Comparison of ENCODE assay signal across 26 mouse cellular contexts in the genomic region with DNA sequence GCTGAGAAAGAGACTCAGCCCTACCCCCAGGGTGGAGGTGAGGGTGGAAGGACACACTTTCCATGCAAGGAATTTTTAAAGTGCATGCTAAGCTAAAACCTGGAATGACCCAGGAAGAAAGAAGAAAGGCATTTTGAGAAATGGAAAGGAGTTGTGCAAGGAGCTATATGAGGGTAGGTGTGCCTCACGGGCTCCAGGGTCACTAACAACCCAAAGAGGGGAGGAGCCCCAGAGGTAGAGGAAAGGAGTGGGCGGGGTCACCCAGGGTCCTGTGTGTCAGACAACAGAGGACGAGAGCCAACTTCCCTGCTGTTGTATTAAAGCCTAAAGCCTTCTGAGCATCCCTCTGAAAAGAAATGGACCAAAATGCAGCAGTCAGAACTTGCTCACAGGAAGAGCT. TPM values are rescaled to one million over a fixed set of nuclear protein-coding genes. Genes with fewer than 3 reads are reported as not detected.
DNase-seq lines count a peak whose midpoint lies in the region; ATAC-seq and TF ChIP-seq lines count a peak whose summit lies in the region.
"Had no signal": no experiment of that assay in that cellular context is flagged by ENCODE, and none has a peak within 500 bp of the region (broad histone marks: within the 10 kb centered on the region; RNA-seq: fewer than 3 reads in every experiment).

No protein-coding gene starts in this region.

- no peaks in the 10 kb centered on the region for H3K4me1 ChIP-seq in intestine, embryonic 15.5 days (replicated peaks)
- H3K4me1 ChIP-seq in intestine, postnatal 0 days (replicated peaks; ENCODE audit: control insufficient read depth, insufficient read depth, low read length), result no peaks in the 10 kb centered on the region
- H3K4me1 ChIP-seq: embryonic facial prominence, embryonic 10.5 days; embryonic facial prominence, embryonic 12.5 days; forebrain, embryonic 13.5 days; forebrain, embryonic 15.5 days had no signal

- peak; percentile 45 for DNase-seq in thymus, postnatal 14 days
- no peak for DNase-seq in thymus, postnatal 10 days (ENCODE audit: low spot score in 2 of 2)
- DNase-seq in ZHBTc4 (ENCODE audit: low read depth, low spot score), result peak; percentile 4
- no peak for DNase-seq in gastrocnemius, postnatal 14 days
- no peak for DNase-seq in heart, adult 9 months (ENCODE audit: low spot score in 2 of 2)
- DNase-seq: adrenal gland, adult 2 months; adrenal gland, postnatal 10 days; adrenal gland, postnatal 25 days; B cell, adult 2 months; cerebellum, adult 11 months; cerebellum, adult 18-20 months; cerebellum, adult 8-10 months; cerebellum, adult 9-11 months; cerebellum, postnatal 14 days; cerebellum, postnatal 36 days had no signal

- no peaks in the 10 kb centered on the region for H3K27me3 ChIP-seq in intestine, embryonic 15.5 days (replicated peaks)
- H3K27me3 ChIP-seq in intestine, postnatal 0 days (replicated peaks; ENCODE audit: control insufficient read depth, insufficient read depth, low read length), result no peaks in the 10 kb centered on the region
- H3K27me3 ChIP-seq: embryonic facial prominence, embryonic 12.5 days; forebrain, embryonic 13.5 days; forebrain, embryonic 15.5 days had no signal

- no peak overlapping the region for H3K4me2 ChIP-seq in intestine, embryonic 15.5 days (replicated peaks)
- H3K4me2 ChIP-seq in intestine, postnatal 0 days (replicated peaks; ENCODE audit: low read depth), result no peak overlapping the region
- H3K4me2 ChIP-seq: embryonic facial prominence, embryonic 12.5 days; forebrain, embryonic 13.5 days; forebrain, embryonic 15.5 days had no signal

- no peak overlapping the region for H3K27ac ChIP-seq in intestine, embryonic 15.5 days
- no peak overlapping the region for H3K27ac ChIP-seq in intestine, postnatal 0 days (ENCODE audit: low read depth, low read length)
- H3K27ac ChIP-seq: embryonic facial prominence, embryonic 10.5 days; embryonic facial prominence, embryonic 12.5 days; forebrain, embryonic 13.5 days; forebrain, embryonic 15.5 days had no signal

- no peak overlapping the region for H3K4me3 ChIP-seq in intestine, embryonic 15.5 days (replicated peaks)
- H3K4me3 ChIP-seq in intestine, postnatal 0 days (ENCODE audit: low read depth, low read length), result no peak overlapping the region
- H3K4me3 ChIP-seq: embryonic facial prominence, embryonic 10.5 days; embryonic facial prominence, embryonic 12.5 days; forebrain, embryonic 13.5 days; forebrain, embryonic 15.5 days had no signal

- no peak overlapping the region for H3K9ac ChIP-seq in intestine, embryonic 15.5 days
- H3K9ac ChIP-seq in intestine, postnatal 0 days (ENCODE audit: low read depth, low read length), result no peak overlapping the region
- H3K9ac ChIP-seq: embryonic facial prominence, embryonic 12.5 days; forebrain, embryonic 13.5 days; forebrain, embryonic 15.5 days had no signal

- TF ChIP-seq CTCF in intestine, postnatal 0 days (IDR thresholded peaks at IDR 0.05; ENCODE audit: low read depth), result no peak

- no peaks in the 10 kb centered on the region for H3K36me3 ChIP-seq in intestine, embryonic 15.5 days
- H3K36me3 ChIP-seq in intestine, postnatal 0 days (ENCODE audit: control insufficient read depth, insufficient read depth), result no peaks in the 10 kb centered on the region
- H3K36me3 ChIP-seq: embryonic facial prominence, embryonic 10.5 days; embryonic facial prominence, embryonic 12.5 days; forebrain, embryonic 15.5 days; G1E had no signal

- peak; percentile 55; the same call in 1 of the 2 replicates for ATAC-seq in intestine, embryonic 15.5 days
- no peak for ATAC-seq in intestine, postnatal 0 days
- peak; percentile 37; the same call in 1 of the 2 replicates for ATAC-seq in megakaryocyte progenitor cell, adult 5-6 weeks (replicated peaks; ENCODE audit: poor library complexity)
- ATAC-seq: CD4-positive, CD25-positive, alpha-beta regulatory T cell, adult 4 months; forebrain, embryonic 13.5 days; forebrain, embryonic 15.5 days; Patski had no signal

- H3K9me3 ChIP-seq in intestine, embryonic 15.5 days, result no peaks in the 10 kb centered on the region
- no peaks in the 10 kb centered on the region for H3K9me3 ChIP-seq in intestine, postnatal 0 days (ENCODE audit: control insufficient read depth)
- H3K9me3 ChIP-seq: embryonic facial prominence, embryonic 10.5 days; embryonic facial prominence, embryonic 12.5 days; forebrain, embryonic 13.5 days; forebrain, embryonic 15.5 days; G1E had no signal

- WGBS in intestine, embryonic 15.5 days, result 51% methylated on average over 3 of the region's 3 CpGs
- 29% methylated on average over 3 of the region's 3 CpGs for WGBS in intestine, postnatal 0 days

- intact Hi-C loops in gastrocnemius, postnatal 14 days (cut with DNase I; ENCODE audit: low total_unique reads), result no loop called here

RNA-seq across cellular contexts. Expression of a gene that starts 11.9 kb away (rescaled TPM):
- 0.16 and 0.21 TPM in 2 replicates for polyA plus RNA-seq in intestine, embryonic 15.5 days (2015; fragmentation: Nextera tagmentation; extraction: Ambion mirVana)
- 0.20 and 0.22 TPM in 2 replicates for polyA plus RNA-seq in intestine, postnatal 0 days (2015; fragmentation: Nextera tagmentation; extraction: Ambion mirVana)
- 4.0 and 7.7 TPM in 2 replicates for total RNA-seq in megakaryocyte progenitor cell, adult 5-6 weeks (2015)
- total RNA-seq in megakaryocyte progenitor cell, adult 5-6 weeks (2017), result 3.6 and 4.8 TPM in 2 replicates
- 1 to 10 TPM; 3.4 to 3.5 TPM for total RNA-seq in gastrocnemius, postnatal 14 days (2021)
- total RNA-seq: CH12.LX had no signal
- polyA plus RNA-seq: CD4-positive, CD25-positive, alpha-beta regulatory T cell, adult 4 months; Patski had no signal

Comparison
In these comparisons a context has a peak if more than half of its experiments do, and no peak if none do; other contexts are left out.
1. DNase-seq: peak in thymus, postnatal 14 days (single experiment) and ZHBTc4 (single experiment); none in thymus, postnatal 10 days (0 of 2), gastrocnemius, postnatal 14 days (single experiment) and heart, adult 9 months (0 of 2).